Mouse (Mus musculus) macrophage (primary cell): ENCODE measurements around the gene Pdxp. TPM values are rescaled to one million over a fixed set of nuclear protein-coding genes. Genes with fewer than 3 reads are reported as not detected.

Source experiments
- H3K27ac ChIP-seq: fragments of 350-480 bp; formaldehyde crosslinking; 2 replicates; pipeline ENCODE4 v1.9.0; 2021
- H3K36me3 ChIP-seq: fragments of 350-480 bp; formaldehyde crosslinking; 2 replicates; pipeline ENCODE4 v1.9.0; 2021; ENCODE audit errors: inconsistent target
- H3K4me3 ChIP-seq: fragments of 350-480 bp; formaldehyde crosslinking; 2 replicates; pipeline ENCODE4 v1.9.0; 2021; ENCODE audit errors: inconsistent target
- H3K79me2 ChIP-seq: fragments of 350-480 bp; formaldehyde crosslinking; 2 replicates; pipeline ENCODE4 v1.9.0; 2021; ENCODE audit errors: inconsistent target
- WGBS: methylation state at CpG from one replicate; pipeline ENCODE4 v1.1.7; 2026; ENCODE audit warnings: inconsistent platforms; ENCODE audit not compliant: missing documents; 5-methylcytosine and 5-hydroxymethylcytosine counted together
- polyA plus RNA-seq: library from polyadenylated mRNA; stranded (reverse); fragments of 250-400 nt; gene quantifications from 3 replicates; pipeline ENCODE4 v1.2.4, GENCODE M21; 2018; ENCODE audit warnings: inconsistent platforms

Pdxp gene
- polyA plus RNA-seq, 1 experiment from 2014 or later = 0.13 TPM

DNA sequence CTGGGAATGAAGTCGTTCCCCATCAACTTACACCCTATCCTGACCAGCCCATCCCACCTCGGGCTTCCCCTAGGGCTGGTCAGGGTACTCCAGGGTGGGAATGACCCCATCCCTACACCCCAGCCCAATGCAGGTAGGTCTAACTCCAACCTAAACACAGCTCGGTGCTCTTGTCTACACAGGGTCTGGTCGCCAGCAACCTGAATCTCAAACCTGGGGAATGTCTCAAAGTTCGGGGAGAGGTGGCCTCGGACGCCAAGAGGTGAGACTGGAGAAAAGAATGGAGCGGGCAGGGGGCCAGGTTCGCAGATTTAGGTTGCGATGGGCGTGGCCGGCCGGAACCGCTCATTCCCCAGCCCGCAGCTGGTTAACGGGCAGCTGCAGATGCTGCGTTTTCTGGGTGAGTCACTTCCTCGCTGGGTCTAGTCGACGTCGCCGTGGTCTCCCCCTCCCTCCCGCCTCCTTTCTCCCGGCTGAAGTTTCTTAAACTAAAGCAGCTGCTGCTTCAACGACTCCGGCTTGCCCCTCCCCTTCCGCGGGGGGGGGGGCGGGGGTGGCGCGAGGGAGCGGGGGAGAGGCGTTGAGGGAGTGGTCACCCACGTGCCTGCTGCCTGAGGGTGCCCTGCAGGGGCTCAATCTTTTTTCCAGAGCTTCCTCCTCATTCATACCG is 14.2 kb downstream of the Pdxp start:
- peak overlapping the region; percentile 88 for H3K4me3 ChIP-seq
- H3K79me2 ChIP-seq = peaks cover 20% of the 10 kb centered on the region
- H3K27ac ChIP-seq = peak overlapping the region; percentile 96
- peaks cover 13% of the 10 kb centered on the region; the same call in 1 of the 2 replicates for H3K36me3 ChIP-seq
- 1% methylated on average over 34 of the region's 35 CpGs for WGBS

DNA sequence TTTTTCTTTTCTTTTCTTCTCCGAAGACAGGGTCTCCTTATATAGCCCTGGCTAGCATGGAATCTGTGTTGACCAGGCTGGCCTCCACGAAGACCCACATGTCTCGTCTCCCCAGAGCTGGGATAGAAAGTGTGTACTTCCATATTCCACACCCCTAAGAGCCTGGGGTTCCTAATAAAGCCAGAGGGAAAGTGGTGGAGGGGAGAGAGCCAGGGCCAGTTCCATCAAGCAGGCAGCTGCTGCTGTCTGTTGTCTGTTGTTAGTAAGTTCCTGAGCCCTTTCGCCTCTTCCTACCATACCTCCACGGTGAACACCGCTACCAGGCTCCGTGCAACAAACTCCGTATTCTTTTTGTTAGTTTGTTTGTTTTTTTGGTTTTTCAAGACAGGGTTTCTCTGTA is 14.8 kb downstream of the Pdxp start:
- Histone ChIP-seq H3K79me2 (peaks cover 20% of the 10 kb centered on the region), H3K27ac (peak overlapping the region; percentile 82), H3K4me3 (peak overlapping the region; percentile 8; the same call in 1 of the 2 replicates), H3K36me3 (peaks cover 13% of the 10 kb centered on the region; the same call in 1 of the 2 replicates)
- 60% methylated on average over 6 of the region's 8 CpGs for WGBS

- 97% methylated on average over 6 of the region's 6 CpGs for WGBS
- Histone ChIP-seq H3K79me2 (peaks cover 22% of the 10 kb centered on the region), H3K4me3 (no peak overlapping the region), H3K36me3 (peaks cover 13% of the 10 kb centered on the region; the same call in 1 of the 2 replicates), H3K27ac (no peak overlapping the region)
Measured at GRCm38 (mm10) chr15:78930192-78930706, 16.5 kb downstream of the Pdxp start.

- no peak overlapping the region for H3K27ac ChIP-seq
- H3K4me3 ChIP-seq = no peak overlapping the region
- whole genome bisulfite sequencing = 92% methylated on average over 7 of the region's 7 CpGs
- peaks cover 29% of the 10 kb centered on the region for H3K79me2 ChIP-seq
- H3K36me3 ChIP-seq = peaks cover 13% of the 10 kb centered on the region; the same call in 1 of the 2 replicates
Measured at GRCm38 (mm10) chr15:78930801-78931426, 17.2 kb downstream of the Pdxp start.

GRCm38 (mm10) chr15:78931577-78931976 is 17.9 kb downstream of the Pdxp start:
- H3K79me2 ChIP-seq = peaks cover 32% of the 10 kb centered on the region
- H3K36me3 ChIP-seq = peaks cover 13% of the 10 kb centered on the region; the same call in 1 of the 2 replicates
- H3K4me3 ChIP-seq = no peak overlapping the region
- 0% methylated on average over 3 of the region's 3 CpGs for WGBS
- no peak overlapping the region for H3K27ac ChIP-seq

GRCm38 (mm10) chr15:78934784-78935320 is 21.1 kb downstream of the Pdxp start, which contains the start of gene Nol12:
Gene Nol12, plus strand, starts transcription at chr15:78934933.
- Histone ChIP-seq H3K4me3 (peak within 1 kb of the TSS; percentile 85), H3K36me3 (peaks cover 28% of the 10 kb centered on the region; the same call in 1 of the 2 replicates), H3K79me2 (peaks cover 15% of the 10 kb centered on the region), H3K27ac (peak within 1 kb of the TSS; percentile 67)
- 2% methylated on average over 42 of the region's 42 CpGs for WGBS

DNA sequence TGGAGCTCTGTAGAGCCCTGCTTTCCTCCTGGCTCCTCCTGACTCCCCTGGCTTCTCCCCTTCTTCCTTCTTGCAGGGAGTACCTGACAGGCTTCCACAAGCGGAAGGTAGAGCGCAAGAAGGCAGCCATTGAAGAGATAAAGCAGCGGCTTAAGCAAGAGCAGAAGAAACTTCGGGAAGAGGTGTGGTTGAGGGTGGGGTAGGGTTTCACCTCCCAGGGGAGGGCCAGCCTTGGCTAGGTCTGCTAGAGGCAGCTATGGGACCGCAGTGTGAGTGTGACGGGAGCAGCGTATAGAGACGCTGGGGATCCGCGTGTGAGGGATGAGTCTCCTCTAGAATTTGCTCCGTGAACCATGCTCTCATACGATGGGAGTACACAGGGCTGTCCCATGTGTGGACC is 22.7 kb downstream of the Pdxp start:
- Histone ChIP-seq H3K4me3 (no peak overlapping the region), H3K79me2 (peaks cover 15% of the 10 kb centered on the region), H3K27ac (no peak overlapping the region), H3K36me3 (peaks cover 38% of the 10 kb centered on the region)
- WGBS = 95% methylated on average over 12 of the region's 12 CpGs

GRCm38 (mm10) chr15:78937311-78937710 is 23.6 kb downstream of the Pdxp start:
- WGBS = 95% methylated on average over 9 of the region's 10 CpGs
- peaks cover 38% of the 10 kb centered on the region for H3K36me3 ChIP-seq
- peaks cover 15% of the 10 kb centered on the region for H3K79me2 ChIP-seq

GRCm38 (mm10) chr15:78937963-78938362 is 24.2 kb downstream of the Pdxp start:
- H3K27ac ChIP-seq = no peak overlapping the region
- H3K79me2 ChIP-seq = peaks cover 15% of the 10 kb centered on the region
- no peak overlapping the region for H3K4me3 ChIP-seq
- peaks cover 38% of the 10 kb centered on the region for H3K36me3 ChIP-seq
- 100% methylated on average over 2 of the region's 2 CpGs for WGBS

More at GRCm38 (mm10) chr15:78937311-78937710, 23.6 kb downstream of the Pdxp start:
- Histone ChIP-seq H3K4me3 (no peak overlapping the region), H3K27ac (no peak overlapping the region)

DNA sequence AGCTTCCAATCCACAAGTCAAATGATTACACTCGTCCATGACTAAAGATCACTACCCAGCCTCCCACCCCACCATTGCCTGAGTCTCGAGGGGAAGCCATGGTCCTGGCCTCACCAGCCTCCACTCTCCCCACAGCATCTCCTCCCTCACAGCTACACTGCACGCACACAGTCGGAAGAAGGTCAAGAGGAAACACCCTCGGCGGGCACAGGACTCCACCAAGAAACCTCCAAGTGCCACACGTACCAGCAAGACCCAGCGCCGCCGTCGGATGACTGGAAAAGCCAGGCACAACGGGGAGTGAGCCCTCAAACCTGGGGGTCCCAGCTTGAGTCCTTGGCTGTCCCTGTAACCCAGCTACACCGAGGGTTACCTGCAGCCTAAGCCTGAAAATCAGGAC is 26.6 kb downstream of the Pdxp start:
- peaks cover 38% of the 10 kb centered on the region for H3K36me3 ChIP-seq

DNA sequence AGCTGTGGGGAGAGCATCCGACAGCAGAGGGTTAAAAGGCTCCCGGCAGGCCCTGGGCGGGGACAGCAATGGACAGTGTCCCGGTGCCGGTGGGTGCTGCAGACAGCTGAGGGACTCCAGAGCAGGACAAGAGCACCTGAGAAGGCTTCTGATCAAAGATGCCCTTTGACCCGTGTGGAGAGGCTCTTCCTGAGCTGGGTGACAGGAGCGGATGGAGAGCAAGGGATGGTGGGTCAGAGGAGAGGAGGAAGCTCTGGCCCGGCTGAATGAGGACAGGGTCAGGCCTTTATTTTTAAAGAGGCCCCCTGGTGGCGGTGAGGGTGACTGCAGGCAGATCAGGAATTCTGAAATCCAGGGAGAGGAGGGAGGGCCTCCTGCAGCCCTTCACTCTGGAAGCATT is 28.9 kb downstream of the Pdxp start:
- WGBS = 20% methylated on average over 8 of the region's 9 CpGs
- H3K36me3 ChIP-seq = peaks cover 35% of the 10 kb centered on the region
- H3K27ac ChIP-seq = no peak overlapping the region
- H3K4me3 ChIP-seq = no peak overlapping the region
- no peaks in the 10 kb centered on the region for H3K79me2 ChIP-seq

More for the DNA sequence above, 26.6 kb downstream of the Pdxp start:
- WGBS = 94% methylated on average over 12 of the region's 13 CpGs
- Histone ChIP-seq H3K27ac (no peak overlapping the region), H3K4me3 (no peak overlapping the region), H3K79me2 (peaks cover 13% of the 10 kb centered on the region)

DNA sequence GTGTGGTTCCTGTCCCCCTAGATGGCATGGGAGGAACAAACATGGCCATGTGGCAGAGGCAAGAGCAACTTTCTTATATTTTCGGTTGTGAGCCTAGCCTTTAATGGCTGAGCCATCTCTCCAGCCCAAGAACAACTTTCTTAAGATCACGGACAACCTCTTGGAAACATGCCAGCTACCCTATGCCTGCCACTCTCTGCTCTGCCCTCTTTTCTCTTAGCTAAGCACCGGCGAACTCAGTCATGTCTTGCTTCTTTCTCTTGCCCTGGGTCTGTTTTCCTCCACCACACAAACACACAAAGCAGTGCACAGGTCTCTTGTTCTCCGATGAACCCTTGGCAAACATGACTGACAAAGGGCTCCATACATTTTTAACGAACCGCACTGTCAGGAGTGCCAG is 32.5 kb downstream of the Pdxp start:
- Histone ChIP-seq H3K36me3 (peaks cover 1% of the 10 kb centered on the region; the same call in 1 of the 2 replicates), H3K27ac (no peak overlapping the region), H3K4me3 (no peak overlapping the region), H3K79me2 (no peaks in the 10 kb centered on the region)
- WGBS = 76% methylated on average over 7 of the region's 7 CpGs

DNA sequence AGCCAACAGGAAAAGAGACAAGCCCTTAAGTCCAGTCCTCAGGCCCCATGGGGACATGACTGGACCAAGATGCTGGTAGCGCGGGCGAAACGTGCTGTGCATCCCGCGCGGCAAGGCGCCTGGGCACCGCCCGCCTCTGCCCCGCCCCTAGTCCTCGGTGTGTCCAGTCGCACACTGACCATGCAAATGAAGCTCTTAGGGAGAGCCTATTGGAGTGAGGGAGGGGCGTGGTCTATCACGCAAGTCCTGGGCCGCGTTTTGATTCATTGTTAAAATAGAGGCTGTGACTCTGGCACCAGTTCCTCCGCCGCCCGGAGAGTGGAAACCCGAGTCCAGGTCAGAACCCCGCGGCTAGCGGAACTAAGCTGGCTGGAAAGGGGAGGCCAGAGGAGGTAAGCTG is 33.9 kb downstream of the Pdxp start, which contains the start of gene Triobp:
Triobp (plus strand) TSS at position 68 of the 400 bp plus-strand sequence.
- H3K79me2 ChIP-seq = no peaks in the 10 kb centered on the region
- no peaks in the 10 kb centered on the region for H3K36me3 ChIP-seq
- H3K27ac ChIP-seq = no peak within 1 kb of the TSS
- WGBS = 0% methylated on average over 24 of the region's 24 CpGs
- no peak within 1 kb of the TSS; the same call in 1 of the 2 replicates for H3K4me3 ChIP-seq

GRCm38 (mm10) chr15:78948152-78948725 is 34.5 kb downstream of the Pdxp start:
- Histone ChIP-seq H3K36me3 (no peaks in the 10 kb centered on the region), H3K4me3 (no peak overlapping the region; the same call in 1 of the 2 replicates), H3K79me2 (no peaks in the 10 kb centered on the region), H3K27ac (no peak overlapping the region)
- WGBS = 8% methylated on average over 11 of the region's 11 CpGs
